Mouse (Mus musculus) CD4-positive, CD25-positive, alpha-beta regulatory T cell, adult 4 months (primary cell): ENCODE results near the gene Vmn1r126. TPM values are rescaled to one million over a fixed set of nuclear protein-coding genes. Genes with fewer than 3 reads are reported as not detected.
"Not testable (repeated sequence)": the region's sequence is repeated elsewhere in the genome, so short reads cannot be mapped to it uniquely, and the experiment has no call there.

Experiments used
- ATAC-seq: one replicate; pipeline ENCODE4 v1.8.0; 2017
- polyA plus RNA-seq, 2 experiments: library from polyadenylated mRNA; unstranded; fragments of 100-300 nt; shearing (Covaris generic); gene quantifications; one replicate each; pipeline ENCODE4 v1.2.1; 2017

Gene Vmn1r126
- polyA plus RNA-seq = not detected

DNA sequence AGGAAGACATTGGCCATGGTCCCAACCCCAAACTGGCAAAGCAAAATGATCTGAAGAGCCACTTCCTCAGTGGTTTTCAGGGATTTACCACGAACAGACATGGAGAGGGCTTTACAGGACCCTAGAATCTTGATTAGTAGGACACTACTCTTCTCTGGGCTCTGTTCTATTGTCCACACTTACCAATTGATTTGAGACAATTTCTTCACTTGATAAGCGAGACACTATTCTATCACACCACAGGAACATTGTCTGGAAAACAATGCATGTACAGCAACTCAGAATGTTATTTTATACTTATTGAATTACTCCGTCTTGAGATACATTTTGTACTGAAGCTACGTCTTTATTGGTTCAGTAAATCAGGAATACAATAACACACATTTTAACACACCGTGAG is at the start of gene Vmn1r126:
Gene Vmn1r126, minus strand, starts transcription at position 101 of the 400 bp plus-strand sequence.
- ATAC-seq = not testable (repeated sequence)

DNA sequence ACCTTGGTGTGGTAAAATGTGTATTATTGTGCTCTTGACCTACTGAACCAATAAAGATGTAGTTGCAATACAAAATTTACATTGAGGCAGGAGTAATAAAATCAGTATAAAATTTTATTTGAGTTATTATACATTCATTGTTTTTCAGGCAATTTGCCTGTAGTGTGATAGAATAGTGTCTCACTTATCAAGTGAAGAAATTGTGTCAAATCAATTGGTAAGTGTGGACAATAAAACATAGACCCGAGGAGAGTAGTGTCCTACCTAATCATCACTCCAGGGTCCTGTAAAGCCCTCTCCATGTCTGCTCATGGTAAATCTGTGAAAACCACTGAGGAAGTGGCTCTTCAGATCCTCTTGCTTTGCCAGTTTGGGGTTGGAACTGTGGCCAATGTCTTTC is 47.8 kb upstream of the Vmn1r126 start, which contains the start of gene Vmn1r128:
Gene Vmn1r128, plus strand, starts transcription at position 301 of the 400 bp plus-strand sequence.
- not testable (repeated sequence) for ATAC-seq

GRCm38 (mm10) chr7:21319761-21320160 is 18.5 kb upstream of the Vmn1r126 start, which contains the start of gene Vmn1r127:
Gene Vmn1r127, minus strand, starts transcription at chr7:21319861.
- not testable (repeated sequence) for ATAC-seq

DNA sequence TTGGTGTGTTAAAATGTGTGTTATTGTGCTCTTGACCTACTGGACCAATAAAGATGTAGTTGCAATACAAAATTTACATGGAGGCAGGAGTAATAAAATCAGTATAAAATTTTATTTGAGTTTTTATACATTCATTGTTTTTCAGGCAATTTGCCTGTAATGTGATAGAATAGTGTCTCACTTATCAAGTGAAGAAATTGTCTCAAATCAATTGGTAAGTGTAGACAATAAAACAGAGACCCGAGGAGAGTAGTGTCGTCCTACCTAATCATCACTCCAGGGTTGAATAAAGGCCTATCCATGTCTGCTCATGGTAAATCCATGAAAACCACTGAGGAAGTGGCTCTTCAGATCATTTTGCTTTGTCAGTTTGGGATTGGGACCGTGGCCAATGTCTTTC is 29.4 kb downstream of the Vmn1r126 start, which contains the start of gene Vmn1r125:
Gene Vmn1r125, plus strand, starts transcription at position 301 of the 400 bp plus-strand sequence.
- not testable (repeated sequence) for ATAC-seq

DNA sequence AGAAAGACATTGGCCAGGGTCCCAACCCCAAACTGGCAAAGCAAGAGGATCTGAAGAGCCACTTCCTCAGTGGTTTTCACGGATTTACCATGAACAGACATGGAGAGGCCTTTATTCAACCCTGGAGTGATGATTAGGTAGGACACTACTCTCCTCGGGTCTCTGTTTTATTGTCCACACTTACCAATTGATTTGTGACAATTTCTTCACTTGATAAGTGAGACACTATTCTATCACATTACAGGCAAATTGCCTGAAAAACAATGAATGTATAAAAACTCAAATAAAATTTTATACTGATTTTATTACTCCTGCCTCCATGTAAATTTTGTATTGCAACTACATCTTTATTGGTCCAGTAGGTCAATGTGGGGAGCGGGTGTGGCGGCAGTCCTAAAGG is 40.8 kb downstream of the Vmn1r126 start, which contains the start of gene Vmn1r124:
Gene Vmn1r124, minus strand, starts transcription at position 101 of the 400 bp plus-strand sequence.
- ATAC-seq = not testable (repeated sequence)

Other genes starting within 250 kb of the Vmn1r126 start
- gene Vmn1r120, start 247.7 kb downstream of the Vmn1r126 start, polyA plus RNA-seq = not detected
- gene Vmn1r121, start 203.0 kb downstream of the Vmn1r126 start, polyA plus RNA-seq = not detected
- not detected for gene Vmn1r122, start 167.3 kb downstream of the Vmn1r126 start, polyA plus RNA-seq
- not detected for gene Vmn1r123, start 139.3 kb downstream of the Vmn1r126 start, polyA plus RNA-seq
- not detected for gene Gm5157, start 111.0 kb downstream of the Vmn1r126 start, polyA plus RNA-seq
- gene Vmn1r124, start 40.9 kb downstream of the Vmn1r126 start, polyA plus RNA-seq = not detected
- not detected for gene Vmn1r125, start 29.3 kb downstream of the Vmn1r126 start, polyA plus RNA-seq
- gene Vmn1r127, start 18.4 kb upstream of the Vmn1r126 start, polyA plus RNA-seq = not detected
- gene Vmn1r128, start 47.9 kb upstream of the Vmn1r126 start, polyA plus RNA-seq = not detected
- gene Vmn1r129, start 59.8 kb upstream of the Vmn1r126 start, polyA plus RNA-seq = not detected
- gene Gm6882, start 131.3 kb upstream of the Vmn1r126 start, polyA plus RNA-seq = not detected
- gene Vmn1r130, start 210.3 kb upstream of the Vmn1r126 start, polyA plus RNA-seq = not detected
- not detected for gene Vmn1r131, start 244.6 kb upstream of the Vmn1r126 start, polyA plus RNA-seq